Mouse (Mus musculus) layer of hippocampus, adult 11-12 months (tissue): ENCODE measurements around the gene Hapln2.

Experiments
- DNase-seq: peaks from one replicate; pipeline ENCODE4 v3.0.0; 2022; ENCODE audit warnings: low spot score

Gene Hapln2

DNA sequence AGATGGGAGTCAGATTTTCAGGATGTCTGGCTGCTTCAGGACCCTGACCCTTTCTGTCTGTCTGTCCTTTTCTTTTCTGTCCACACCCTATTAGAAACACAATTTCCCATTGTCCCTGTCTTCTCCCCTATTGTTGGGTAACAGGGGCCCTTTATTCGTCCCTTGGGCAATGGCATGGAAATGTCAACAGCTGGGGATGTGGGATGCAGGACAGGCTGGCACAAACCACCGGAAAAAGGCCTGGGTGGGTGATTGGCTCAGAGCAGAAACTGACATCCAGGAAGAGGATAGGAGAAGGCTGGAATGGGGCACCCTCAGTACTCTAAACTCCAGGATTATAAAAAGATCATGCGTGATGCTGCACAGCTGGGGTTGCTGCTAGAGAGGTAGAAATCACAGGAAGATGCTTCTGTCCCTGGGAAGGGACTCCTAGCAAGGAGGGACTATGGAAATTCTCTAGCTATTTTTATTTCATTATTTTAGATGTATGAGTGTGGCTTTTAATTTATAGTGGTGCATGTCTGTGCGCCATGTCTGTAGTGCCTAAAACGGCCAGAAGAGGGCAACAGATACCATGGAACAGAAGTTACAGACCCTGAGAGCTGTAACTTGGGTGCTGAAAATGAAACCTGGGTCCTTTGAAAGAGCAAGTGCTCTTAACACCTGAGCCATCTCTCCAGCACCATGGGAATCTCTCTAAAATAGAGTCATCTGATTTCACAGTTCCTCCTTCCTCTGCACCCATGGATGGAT is at the start of gene Hapln2:
Gene Hapln2, minus strand, starts transcription at position 150 of the 753 bp plus-strand sequence.
- DNase-seq, result peak; percentile 64

DNA sequence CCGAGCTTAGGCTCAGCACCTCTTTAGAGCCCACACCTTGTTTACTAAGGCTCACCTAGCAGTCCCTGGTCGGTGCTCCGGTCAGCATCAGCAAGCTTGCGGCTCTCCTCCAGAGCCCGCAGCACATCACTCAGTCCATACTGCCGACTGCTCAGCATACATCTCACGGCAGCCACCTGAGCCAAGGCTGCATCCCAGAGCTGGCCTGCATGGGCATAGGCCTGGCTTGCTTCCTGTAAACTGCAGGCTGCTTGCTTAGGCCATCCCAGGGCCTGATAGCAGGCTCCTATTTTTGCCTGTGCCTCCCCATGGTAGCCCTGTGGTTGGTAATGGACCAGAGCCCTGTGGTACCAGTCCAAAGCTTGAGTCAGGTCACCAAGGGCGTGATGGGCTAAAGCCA is 47.4 kb upstream of the Hapln2 start:
- DNase-seq, result no peak

DNA sequence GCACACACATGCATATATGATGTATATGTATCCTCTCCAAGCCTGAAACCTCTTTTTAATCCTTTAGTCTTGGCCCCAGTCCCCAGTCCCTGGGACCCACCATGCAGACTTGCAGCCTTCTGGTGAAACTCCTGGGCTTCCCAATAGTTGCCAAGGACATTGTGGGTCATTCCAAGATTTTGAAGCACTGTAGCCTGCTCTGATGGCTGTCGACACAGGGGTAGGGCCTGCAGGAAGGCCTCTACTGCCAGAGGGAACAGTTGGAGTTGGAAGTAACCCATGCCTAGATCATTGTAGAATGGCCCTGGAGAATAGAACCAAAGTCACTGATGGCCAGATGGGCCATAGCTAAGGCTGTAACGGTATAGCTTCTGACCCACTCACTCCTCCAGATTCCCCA is 47.0 kb upstream of the Hapln2 start:
- DNase-seq, result no peak

- DNase-seq, result no peak
These were observed 46.2 kb upstream of the Hapln2 start for GRCm38 (mm10) chr3:88073631-88074030.

DNA sequence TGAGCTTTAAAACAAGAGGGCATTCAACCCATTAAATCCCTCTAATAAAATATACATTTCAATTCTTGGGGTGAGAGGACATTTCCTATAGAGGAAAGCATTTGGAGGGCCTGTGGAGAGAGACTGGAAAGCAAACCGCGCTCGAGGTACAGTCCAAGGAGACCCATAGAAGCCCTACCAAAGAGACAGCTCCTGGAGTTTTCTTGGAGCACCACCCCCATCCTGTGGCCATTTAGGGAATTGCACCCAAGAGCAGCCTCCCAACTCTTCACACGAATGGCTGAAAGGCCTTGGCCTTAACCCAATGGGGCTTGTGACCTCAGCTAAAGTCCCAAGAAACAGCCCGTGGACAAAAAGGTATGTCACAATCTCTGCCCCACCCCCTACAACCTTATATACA is 44.4 kb upstream of the Hapln2 start:
- DNase-seq, result peak; percentile 92

DNA sequence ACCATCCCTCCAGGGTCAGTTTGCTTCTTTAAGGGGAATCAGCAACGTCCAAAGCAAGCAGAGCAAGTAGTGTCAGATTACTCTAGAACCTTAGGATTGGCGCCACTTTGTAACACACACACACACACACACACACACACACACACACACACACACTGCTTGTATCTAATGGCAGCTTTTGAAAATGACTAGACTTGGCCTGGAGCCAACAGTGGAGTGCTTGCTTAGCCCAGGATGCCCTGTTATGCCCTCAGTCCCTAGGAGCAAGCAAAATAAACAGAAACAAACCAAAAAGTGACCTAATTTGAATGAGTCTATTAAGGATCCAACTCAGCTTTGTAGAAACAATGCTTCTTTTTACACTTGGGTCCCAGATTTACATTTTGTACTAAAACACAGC is 41.0 kb upstream of the Hapln2 start:
- DNase-seq, result no peak

- peak; percentile 83 for DNase-seq
These were observed 30.7 kb upstream of the Hapln2 start, which contains the start of gene Naxe for GRCm38 (mm10) chr3:88057902-88058696. TSS of gene Naxe (minus strand) at chr3:88058495.

DNA sequence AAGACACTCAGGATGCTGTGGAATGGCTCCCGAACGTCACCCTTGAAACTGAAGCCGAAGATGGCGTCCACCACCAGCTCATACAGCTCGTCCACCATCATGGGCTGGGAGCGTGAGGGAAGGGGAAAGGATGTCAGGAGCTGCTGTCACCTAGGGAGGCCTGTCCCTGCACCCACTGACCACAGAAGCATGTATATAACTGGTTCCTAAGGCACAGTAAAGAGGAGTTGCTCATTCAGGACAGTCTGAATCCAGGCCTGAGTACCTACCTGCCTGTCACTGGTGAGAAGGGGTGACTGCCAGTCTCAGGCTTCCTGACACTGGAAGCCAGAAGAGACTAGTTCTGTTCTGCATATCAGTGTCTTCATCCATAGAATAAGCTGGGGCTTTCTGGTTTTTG is 29.6 kb upstream of the Hapln2 start:
- no peak for DNase-seq

DNA sequence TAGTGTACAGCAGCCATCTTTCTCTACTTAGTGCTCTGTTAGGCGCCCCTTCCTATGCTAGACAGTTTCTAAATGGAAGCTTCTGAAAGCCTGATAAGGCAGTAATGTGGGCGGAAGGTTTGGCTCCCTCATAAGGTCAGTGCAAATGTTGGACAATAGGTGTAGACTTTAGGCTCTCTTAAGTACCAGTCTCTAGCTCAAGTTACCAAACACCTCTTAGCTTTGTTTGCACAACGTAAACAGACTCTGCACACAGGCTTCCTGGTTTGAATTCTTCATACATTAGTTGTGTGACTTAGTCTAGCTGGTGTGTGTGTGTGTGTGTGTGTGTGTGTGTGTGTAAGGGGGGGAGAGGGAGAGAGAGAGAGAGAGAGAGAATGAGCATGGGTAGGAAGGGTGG is 22.1 kb upstream of the Hapln2 start:
- DNase-seq, result no peak

- peak; percentile 94 for DNase-seq
These were observed 15.5 kb upstream of the Hapln2 start, which contains the start of gene Gpatch4 for GRCm38 (mm10) chr3:88042661-88043421. TSS of gene Gpatch4 (plus strand) at chr3:88043108.

- no peak for DNase-seq
These were observed 8.3 kb upstream of the Hapln2 start for GRCm38 (mm10) chr3:88035561-88036293.

GRCm38 (mm10) chr3:88033506-88033905 is 6.1 kb upstream of the Hapln2 start:
- no peak for DNase-seq

DNA sequence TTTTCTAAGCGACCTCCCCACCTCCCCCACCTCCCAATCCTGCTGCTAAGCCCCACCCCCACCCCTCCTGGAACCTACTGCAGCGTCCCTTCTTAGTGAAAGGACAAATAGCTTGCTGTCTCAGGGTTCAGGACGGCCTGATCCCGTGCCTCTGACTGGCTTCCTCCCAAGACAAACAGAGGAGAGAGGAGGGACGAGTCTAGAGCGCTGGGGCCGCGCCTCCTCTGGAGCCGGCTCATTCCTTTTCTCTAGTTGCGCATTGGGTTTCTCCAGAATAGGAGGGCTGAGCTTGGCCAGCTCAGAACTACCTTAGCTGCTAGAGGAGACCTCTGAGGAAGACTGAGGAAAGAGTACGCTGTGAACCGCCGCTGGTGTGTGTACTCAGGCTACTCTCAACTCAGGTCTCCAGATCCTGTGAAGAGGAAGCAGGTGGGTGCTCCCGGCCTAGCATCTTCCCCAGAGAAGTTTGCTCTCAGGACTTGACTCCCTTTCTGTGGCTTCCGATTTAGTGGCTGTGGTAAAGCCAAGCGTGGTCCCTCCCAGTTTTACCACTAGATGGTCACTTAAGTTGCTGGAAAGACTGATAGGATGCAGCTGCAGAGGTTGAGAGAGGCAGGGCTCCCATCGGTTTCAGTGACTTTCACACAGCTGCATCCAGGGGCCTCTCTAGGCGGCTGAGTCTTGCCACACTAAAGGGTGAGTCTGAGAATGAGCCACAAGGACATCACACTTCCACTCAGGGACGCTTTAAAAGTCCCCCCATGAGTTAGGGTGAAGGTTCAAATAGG is 3.4 kb upstream of the Hapln2 start:
- peak; percentile 62 for DNase-seq

DNA sequence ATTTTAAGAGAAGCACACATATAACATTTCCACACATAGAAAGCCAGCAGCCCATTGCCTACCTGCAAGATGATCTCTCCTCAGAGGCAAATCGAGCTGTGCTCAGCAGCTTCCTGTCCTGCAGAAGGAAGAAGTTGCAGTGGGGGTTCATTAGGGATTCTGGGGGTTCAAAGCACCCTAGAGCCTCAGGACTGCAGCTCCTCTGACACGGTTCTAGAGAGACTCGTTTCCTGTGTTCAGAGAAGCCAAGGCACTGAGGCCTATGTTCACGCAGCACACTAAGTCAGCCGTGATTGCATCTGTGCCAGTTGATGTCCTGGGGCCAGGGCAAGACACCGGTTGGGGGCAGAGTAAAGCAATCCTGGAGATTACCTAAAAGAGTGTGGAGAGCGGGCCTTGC is 560 bp downstream of the Hapln2 start:
- no peak for DNase-seq

DNA sequence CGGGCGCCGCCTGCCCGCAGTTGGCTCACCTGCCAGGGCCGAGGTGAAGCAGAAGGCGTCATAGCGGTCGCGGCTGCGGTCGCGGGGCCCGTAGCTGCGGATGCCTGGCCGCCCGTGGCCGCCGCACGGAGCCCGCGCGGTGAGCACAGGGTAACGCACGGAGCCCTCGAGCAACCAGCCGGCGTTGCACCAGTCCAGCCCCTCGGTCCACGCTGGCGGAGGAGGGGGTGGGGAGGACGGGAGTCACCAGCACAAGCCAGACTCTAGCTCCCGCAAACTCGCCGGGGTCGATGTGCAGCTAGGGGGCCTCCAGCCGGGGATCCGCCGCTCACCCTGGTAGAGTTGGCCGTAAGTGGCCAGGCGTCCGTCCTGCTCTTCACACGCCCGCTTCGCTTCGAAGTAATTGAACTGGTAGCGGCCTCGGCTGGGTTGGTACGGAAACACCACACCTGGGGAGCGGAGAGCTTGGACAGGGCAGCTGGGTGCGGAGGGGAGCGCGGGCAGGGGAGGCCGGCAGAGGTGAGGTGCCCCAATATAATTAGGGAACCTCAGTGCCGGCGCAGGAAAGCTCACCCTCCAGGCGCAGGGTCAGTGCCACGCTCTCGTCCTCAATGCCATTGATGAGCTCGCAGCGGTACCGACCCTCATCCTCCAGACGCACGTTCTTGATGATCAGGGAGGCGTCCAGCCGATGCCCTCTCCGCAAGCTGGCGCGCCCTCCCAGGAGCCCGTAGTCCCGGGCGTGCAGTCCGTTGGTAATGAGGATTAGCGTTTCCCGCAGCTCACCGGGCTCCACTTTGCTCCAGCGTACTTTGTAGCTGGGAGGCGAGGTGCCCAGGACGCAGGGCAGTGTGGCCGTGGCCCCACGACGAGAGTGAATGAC is 4.0 kb downstream of the Hapln2 start:
- DNase-seq, result no peak

GRCm38 (mm10) chr3:88022322-88023191 is 4.8 kb downstream of the Hapln2 start:
- peak; percentile 90 for DNase-seq

DNA sequence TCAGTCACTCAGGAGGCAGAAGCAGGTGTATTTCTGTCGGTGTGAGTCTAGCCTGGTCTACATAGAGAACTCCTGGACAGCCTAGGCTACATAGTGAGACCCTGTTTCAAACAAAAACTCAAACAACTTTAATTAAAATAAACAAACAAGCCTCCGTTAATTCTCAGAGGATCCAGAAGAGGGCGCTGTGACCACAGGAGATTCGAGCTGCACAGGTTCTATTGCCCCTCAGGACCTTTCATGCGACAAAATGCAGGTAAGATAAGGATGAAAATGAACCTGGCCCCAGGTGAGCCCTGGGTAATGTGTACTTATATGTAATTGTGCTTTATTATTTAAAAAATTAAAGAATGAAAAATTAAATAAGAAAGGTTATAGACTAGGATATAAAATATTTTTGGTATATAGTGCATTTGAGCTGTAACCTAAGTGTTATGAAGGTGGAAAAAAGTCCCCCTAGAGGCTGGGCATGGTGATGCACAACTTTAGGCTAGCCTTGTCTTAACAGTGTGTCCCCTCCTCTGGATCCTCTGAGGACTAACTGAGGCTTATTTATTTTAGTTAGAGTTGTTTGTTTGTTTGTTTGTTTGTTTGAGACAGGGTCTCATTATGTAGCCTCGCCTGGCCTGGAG is 16.6 kb downstream of the Hapln2 start:
- DNase-seq, result no peak
